ENCODE assay signal across 8 mouse cellular contexts in genomic region chr11:94978947-94979346, GRCm38 (mm10). TPM values are rescaled to one million over a fixed set of nuclear protein-coding genes. Genes with fewer than 3 reads are reported as not detected.
DNase-seq lines count a peak whose midpoint lies in the region; ATAC-seq and TF ChIP-seq lines count a peak whose summit lies in the region.

No protein-coding gene starts in this region.

- peak overlapping the region; percentile 64; the same call in 1 of the 2 replicates for H3K4me3 ChIP-seq in G1E (ENCODE audit: low read depth, low read length)
- peak overlapping the region; percentile 34 for H3K4me3 ChIP-seq in forebrain, embryonic 16.5 days (replicated peaks; ENCODE audit: low read length)
- peak overlapping the region; percentile 28 for H3K4me3 ChIP-seq in neural tube, embryonic 15.5 days (replicated peaks)

- H3K9me3 ChIP-seq in G1E (replicated peaks): no peaks in the 10 kb centered on the region
- H3K9me3 ChIP-seq in forebrain, embryonic 16.5 days (ENCODE audit: control insufficient read depth, low read length): no peaks in the 10 kb centered on the region
- H3K9me3 ChIP-seq in neural tube, embryonic 15.5 days (replicated peaks): no peaks in the 10 kb centered on the region

- peak overlapping the region; percentile 50 for H3K9ac ChIP-seq in forebrain, embryonic 16.5 days (replicated peaks; ENCODE audit: low read depth, low read length)
- peak overlapping the region; percentile 47 for H3K9ac ChIP-seq in neural tube, embryonic 15.5 days (replicated peaks)

- peak overlapping the region; percentile 50 for H3K4me2 ChIP-seq in forebrain, embryonic 16.5 days (ENCODE audit: low read length)
- H3K4me2 ChIP-seq in neural tube, embryonic 15.5 days: peak overlapping the region; percentile 57

- WGBS in forebrain, embryonic 16.5 days: under 1% methylated on average over 20 of the region's 20 CpGs
- WGBS in neural tube, embryonic 15.5 days: under 1% methylated on average over 20 of the region's 20 CpGs

- peak; percentile 87 for TF ChIP-seq CTCF in G1E (IDR thresholded peaks at IDR 0.05; ENCODE audit: low read depth, low read length)

- DNase-seq in G1E (ENCODE audit: low spot score): peak; percentile 93
- peak; percentile 97 to 99 for DNase-seq in cerebellum, adult 18-20 months
- DNase-seq in heart, postnatal 36 days: peak; percentile 97 to 98
- peak; percentile 98 for DNase-seq in layer of hippocampus, adult 18-20 months (ENCODE audit: low spot score in 2 of 2)
- peak; percentile 96 to 98 for DNase-seq in lung, adult 18-20 months
- DNase-seq in testis, postnatal 10 days (ENCODE audit: low spot score): peak; percentile 96

- intact Hi-C loops in heart, postnatal 36 days (cut with DNase I): loop anchor here (1.0 to 2.0 kb wide), 3 partner anchors 11 to 62 kb away; partner anchors contain the start of gene Pdk2

- H3K36me3 ChIP-seq in G1E (replicated peaks): no peaks in the 10 kb centered on the region
- H3K36me3 ChIP-seq in forebrain, embryonic 16.5 days (ENCODE audit: control insufficient read depth, insufficient read depth): no peaks in the 10 kb centered on the region
- H3K36me3 ChIP-seq in neural tube, embryonic 15.5 days: no peaks in the 10 kb centered on the region

- peak; percentile 83 for ATAC-seq in G1E (ENCODE audit: extremely low read depth, insufficient number of reproducible peaks, low FRiP score, poor library complexity, severe bottlenecking)
- ATAC-seq in forebrain, embryonic 16.5 days: peak; percentile 96
- peak; percentile 95 for ATAC-seq in neural tube, embryonic 15.5 days (ENCODE audit: low FRiP score)

- peak overlapping the region; percentile 94 for H3K27ac ChIP-seq in forebrain, embryonic 16.5 days (ENCODE audit: low read length)
- H3K27ac ChIP-seq in neural tube, embryonic 15.5 days (replicated peaks): peak overlapping the region; percentile 94

- peaks cover 26% of the 10 kb centered on the region for H3K27me3 ChIP-seq in G1E (ENCODE audit: insufficient read depth, low read length)
- H3K27me3 ChIP-seq in forebrain, embryonic 16.5 days (replicated peaks; ENCODE audit: control insufficient read depth, insufficient read depth, low read length): no peaks in the 10 kb centered on the region
- H3K27me3 ChIP-seq in neural tube, embryonic 15.5 days (replicated peaks): no peaks in the 10 kb centered on the region

- peaks cover 17% of the 10 kb centered on the region for H3K4me1 ChIP-seq in G1E (ENCODE audit: insufficient read depth, low read depth, low read length)
- peaks cover 16% of the 10 kb centered on the region for H3K4me1 ChIP-seq in forebrain, embryonic 16.5 days (replicated peaks; ENCODE audit: control insufficient read depth, insufficient read depth, low read length)
- peaks cover 19% of the 10 kb centered on the region for H3K4me1 ChIP-seq in neural tube, embryonic 15.5 days

RNA-seq across cellular contexts. Expression of gene Sgca, which starts 2.8 kb away (rescaled TPM):
- total RNA-seq in G1E (2014; fragmentation: Nextera tagmentation) (not detected in 2 replicates), G1E (2017) (0.06 and 0.87 TPM in 2 replicates)
- polyA plus RNA-seq in G1E (2012): not detected in 2 replicates
- polyA plus RNA-seq in forebrain, embryonic 16.5 days (2015; fragmentation: Nextera tagmentation; extraction: Ambion mirVana): 0.19 and 0.58 TPM in 2 replicates
- total RNA-seq in heart, postnatal 36 days (2021): 100 to 1,000 TPM; 185 to 189 TPM
- under 1 TPM in 1 of 2 experiments, not detected in 1; 0.27 TPM for total RNA-seq in layer of hippocampus, adult 18-20 months (2021)
- 0.77 and 1.4 TPM in 2 replicates for polyA plus RNA-seq in neural tube, embryonic 15.5 days (2015; fragmentation: Nextera tagmentation; extraction: Ambion mirVana)

RNA-seq across cellular contexts. Expression of gene Hils1, which starts 11.6 kb away (rescaled TPM):
- not detected in 2 replicates for total RNA-seq in G1E (2014; fragmentation: Nextera tagmentation)
- not detected in 2 replicates for total RNA-seq in G1E (2017)
- polyA plus RNA-seq in G1E (2012): not detected in 2 replicates
- not detected in 2 replicates for polyA plus RNA-seq in forebrain, embryonic 16.5 days (2015; fragmentation: Nextera tagmentation; extraction: Ambion mirVana)
- total RNA-seq in heart, postnatal 36 days (2021): not detected
- not detected for total RNA-seq in layer of hippocampus, adult 18-20 months (2021)
- not detected in 2 replicates for polyA plus RNA-seq in neural tube, embryonic 15.5 days (2015; fragmentation: Nextera tagmentation; extraction: Ambion mirVana)

RNA-seq across cellular contexts. Expression of gene Ppp1r9b, which starts 11.9 kb away (rescaled TPM):
- 87.8 and 117 TPM in 2 replicates for total RNA-seq in G1E (2014; fragmentation: Nextera tagmentation)
- total RNA-seq in G1E (2017): 68.2 and 83.2 TPM in 2 replicates
- 207 and 233 TPM in 2 replicates for polyA plus RNA-seq in G1E (2012)
- polyA plus RNA-seq in forebrain, embryonic 16.5 days (2015; fragmentation: Nextera tagmentation; extraction: Ambion mirVana): 22.0 and 22.4 TPM in 2 replicates
- total RNA-seq in heart, postnatal 36 days (2021): 10 to 100 TPM; 46.3 to 50.8 TPM
- 1,000 to 10,000 TPM in 1 of 2 experiments, 100 to 1,000 TPM in 1; 993 to 1,036 TPM for total RNA-seq in layer of hippocampus, adult 18-20 months (2021)
- polyA plus RNA-seq in neural tube, embryonic 15.5 days (2015; fragmentation: Nextera tagmentation; extraction: Ambion mirVana): 18.8 TPM in 2 replicates

RNA-seq across cellular contexts. Expression of gene Samd14, which starts 30.7 kb away (rescaled TPM):
- total RNA-seq in G1E (2014; fragmentation: Nextera tagmentation): 71.8 and 84.9 TPM in 2 replicates
- 26.1 and 30.0 TPM in 2 replicates for total RNA-seq in G1E (2017)
- polyA plus RNA-seq in G1E (2012): 356 and 518 TPM in 2 replicates
- polyA plus RNA-seq in forebrain, embryonic 16.5 days (2015; fragmentation: Nextera tagmentation; extraction: Ambion mirVana): 123 and 134 TPM in 2 replicates
- total RNA-seq in heart, postnatal 36 days (2021): 1 to 10 TPM; 1.2 to 1.3 TPM
- total RNA-seq in layer of hippocampus, adult 18-20 months (2021): 10 to 100 TPM; 38.2 to 42.8 TPM
- polyA plus RNA-seq in neural tube, embryonic 15.5 days (2015; fragmentation: Nextera tagmentation; extraction: Ambion mirVana): 139 and 167 TPM in 2 replicates

RNA-seq across cellular contexts. Expression of gene Col1a1, which starts 42.9 kb away (rescaled TPM):
- total RNA-seq in G1E (2014; fragmentation: Nextera tagmentation) (not detected in 2 replicates), G1E (2017) (1.9 TPM in 1 of 2 replicates, not detected in the other)
- polyA plus RNA-seq in G1E (2012): 0.01 TPM in 1 of 2 replicates, not detected in the other
- polyA plus RNA-seq in forebrain, embryonic 16.5 days (2015; fragmentation: Nextera tagmentation; extraction: Ambion mirVana): 45.0 and 166 TPM in 2 replicates
- 100 to 1,000 TPM; 144 to 156 TPM for total RNA-seq in heart, postnatal 36 days (2021)
- total RNA-seq in layer of hippocampus, adult 18-20 months (2021): 1 to 10 TPM; 4.3 to 5.2 TPM
- polyA plus RNA-seq in neural tube, embryonic 15.5 days (2015; fragmentation: Nextera tagmentation; extraction: Ambion mirVana): 317 and 375 TPM in 2 replicates

Comparison
In these comparisons a context has a peak if more than half of its experiments do, and no peak if none do; other contexts are left out.
1. Peak in every context shown above with its lines: DNase-seq, ATAC-seq, H3K4me3 ChIP-seq and H3K27ac ChIP-seq.
2. RNA of gene Sgca, which starts 2.8 kb away (total RNA-seq): 185 to 189 TPM in heart, postnatal 36 days; 0.06 to 0.87 TPM in G1E and 0.27 TPM in layer of hippocampus, adult 18-20 months; every median in the first group is over 10 times any median in the second.
3. RNA of gene Ppp1r9b, which starts 11.9 kb away (total RNA-seq): 993 to 1,036 TPM in layer of hippocampus, adult 18-20 months; 68.2 to 117 TPM in G1E and 46.3 to 50.8 TPM in heart, postnatal 36 days; every median in the first group is over 4 times any median in the second.